Mouse (Mus musculus) midbrain, embryonic 15.5 days (tissue): ENCODE data around the gene Cdkn2a. TPM values are rescaled to one million over a fixed set of nuclear protein-coding genes. Genes with fewer than 3 reads are reported as not detected.

Experiments used
- ATAC-seq: fragments of 200-750 bp; cut with Nextera tagmentation; replicated peaks from 2 replicates; pipeline ENCODE4 v1.8.0; 2017; ENCODE audit warnings: moderate TSS enrichment
- H3K27ac ChIP-seq: fragments of 300-500 bp; sonication (generic); 2 replicates; pipeline ENCODE4 v1.5.1; 2015; ENCODE audit warnings: mild to moderate bottlenecking, inconsistent platforms
- H3K27me3 ChIP-seq: fragments of 300-500 bp; sonication (generic); replicated peaks from 2 replicates; pipeline ENCODE4 v1.6.1; 2015; ENCODE audit warnings: inconsistent platforms
- H3K36me3 ChIP-seq: fragments of 300-500 bp; sonication (generic); replicated peaks from 2 replicates; pipeline ENCODE4 v1.6.1; 2015; ENCODE audit warnings: inconsistent platforms
- H3K4me1 ChIP-seq: fragments of 300-500 bp; sonication (generic); 2 replicates; pipeline ENCODE4 v1.6.1; 2015; ENCODE audit warnings: inconsistent platforms
- H3K4me2 ChIP-seq: fragments of 300-500 bp; sonication (generic); 2 replicates; pipeline ENCODE4 v1.6.1; 2015; ENCODE audit warnings: inconsistent platforms, mild to moderate bottlenecking, moderate library complexity
- H3K4me3 ChIP-seq: fragments of 300-500 bp; sonication (generic); 2 replicates; pipeline ENCODE4 v1.5.1; 2015; ENCODE audit warnings: mild to moderate bottlenecking, inconsistent platforms
- H3K9ac ChIP-seq: fragments of 300-500 bp; sonication (generic); 2 replicates; pipeline ENCODE4 v1.6.1; 2015; ENCODE audit warnings: mild to moderate bottlenecking, inconsistent platforms
- H3K9me3 ChIP-seq: fragments of 300-500 bp; sonication (generic); 2 replicates; pipeline ENCODE4 v1.6.1; 2016; ENCODE audit warnings: inconsistent platforms
- WGBS: fragments of 180-500 bp; shearing (Covaris S2); methylation state at CpG from one replicate; pipeline ENCODE4 v1.1.7; 2015; ENCODE audit warnings: mixed read lengths; 5-methylcytosine and 5-hydroxymethylcytosine counted together
- polyA plus RNA-seq: library from polyadenylated mRNA; unstranded; fragments of >200 nt; fragmentation: Nextera tagmentation; extraction: Ambion mirVana; gene quantifications from 2 replicates; pipeline ENCODE4 v1.2.1, GENCODE M21; 2015

Cdkn2a gene
- polyA plus RNA-seq, 1 experiment from 2014 or later: not detected

DNA sequence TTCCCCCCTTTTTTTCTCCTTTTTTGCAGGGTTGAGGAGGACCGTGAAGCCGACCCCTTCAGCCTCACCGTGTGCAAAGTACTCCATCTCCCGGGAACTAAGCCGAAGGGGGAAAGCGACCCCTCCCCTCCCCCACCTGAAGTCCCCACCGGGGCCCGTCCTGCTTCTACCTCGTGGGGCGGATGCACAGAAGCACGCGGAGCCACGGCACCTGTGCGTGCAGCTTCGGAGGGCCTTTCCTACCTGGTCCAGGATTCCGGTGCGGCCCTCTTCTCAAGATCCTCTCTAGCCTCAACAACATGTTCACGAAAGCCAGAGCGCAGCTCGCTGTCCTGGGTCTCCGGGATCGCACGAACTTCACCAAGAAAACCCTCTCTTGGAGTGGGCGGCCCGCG is 365 bp downstream of the Cdkn2a start:
- Histone ChIP-seq H3K27me3 (peaks cover 87% of the 10 kb centered on the region), H3K4me3 (peak overlapping the region; percentile 50), H3K4me1 (peaks cover 16% of the 10 kb centered on the region), H3K27ac (no peak overlapping the region), H3K36me3 (no peaks in the 10 kb centered on the region), H3K9ac (no peak overlapping the region), H3K4me2 (peak overlapping the region; percentile 93), H3K9me3 (no peaks in the 10 kb centered on the region)
- WGBS: under 1% methylated on average over 26 of the region's 26 CpGs
- no peak for ATAC-seq

DNA sequence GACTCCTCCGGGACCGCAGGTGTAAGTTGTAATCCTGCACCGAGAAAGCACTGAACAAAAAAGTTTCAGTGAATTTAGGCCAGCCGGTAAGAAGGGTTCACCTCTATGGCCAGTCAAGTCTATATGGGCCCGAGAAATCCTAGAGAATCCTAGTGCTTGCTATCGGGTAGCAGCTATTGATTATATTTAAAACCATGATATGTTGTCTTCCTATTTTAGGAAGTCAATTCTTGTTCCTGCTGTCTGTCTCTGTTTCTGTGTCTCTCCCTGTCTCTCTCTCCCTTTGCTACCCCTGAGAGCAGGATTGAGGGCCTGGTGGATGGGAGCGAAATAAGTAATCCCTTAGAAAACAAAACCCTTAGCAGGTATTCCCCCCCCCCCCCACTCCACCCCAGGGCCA is 937 bp downstream of the Cdkn2a start:
- Histone ChIP-seq H3K4me1 (peaks cover 16% of the 10 kb centered on the region), H3K9me3 (no peaks in the 10 kb centered on the region), H3K9ac (no peak overlapping the region), H3K4me2 (no peak overlapping the region), H3K27ac (no peak overlapping the region), H3K27me3 (peaks cover 91% of the 10 kb centered on the region), H3K4me3 (no peak overlapping the region), H3K36me3 (no peaks in the 10 kb centered on the region)
- ATAC-seq: no peak
- 5% methylated on average over 7 of the region's 7 CpGs for WGBS

- no peak overlapping the region for H3K9ac ChIP-seq
- no peaks in the 10 kb centered on the region for H3K9me3 ChIP-seq
- no peak overlapping the region for H3K27ac ChIP-seq
- H3K4me2 ChIP-seq: no peak overlapping the region
- 1% methylated on average over 4 of the region's 4 CpGs for WGBS
- H3K27me3 ChIP-seq: peaks cover 81% of the 10 kb centered on the region
- H3K4me1 ChIP-seq: peaks cover under 1% of the 10 kb centered on the region
- no peak overlapping the region for H3K4me3 ChIP-seq
- no peak for ATAC-seq
- no peaks in the 10 kb centered on the region for H3K36me3 ChIP-seq
Observed at GRCm38 (mm10) chr4:89289028-89289427, 5.4 kb downstream of the Cdkn2a start.

DNA sequence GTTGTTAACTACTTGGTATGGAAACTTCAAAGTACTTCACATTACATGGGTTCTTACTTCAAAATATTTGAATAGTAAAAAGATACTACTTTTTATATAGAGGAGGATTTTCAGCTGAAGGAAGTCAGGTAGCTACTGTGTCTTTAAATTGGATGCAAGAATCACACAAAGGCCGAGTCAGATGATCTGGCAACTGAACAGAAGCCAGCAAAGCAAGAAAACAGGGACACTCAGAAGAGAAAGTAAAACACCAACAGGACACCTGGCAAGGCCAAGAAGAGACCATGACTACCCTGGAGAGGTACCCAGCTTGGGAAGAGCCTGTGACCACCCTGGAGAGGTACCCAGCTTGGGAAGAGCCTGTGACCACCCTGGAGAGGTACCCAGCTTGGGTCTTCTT is 7.9 kb downstream of the Cdkn2a start:
- Histone ChIP-seq H3K4me3 (no peak overlapping the region), H3K36me3 (no peaks in the 10 kb centered on the region), H3K9ac (no peak overlapping the region), H3K27ac (no peak overlapping the region), H3K27me3 (peaks cover 82% of the 10 kb centered on the region), H3K4me2 (no peak overlapping the region), H3K9me3 (no peaks in the 10 kb centered on the region), H3K4me1 (peaks cover 5% of the 10 kb centered on the region)
- WGBS: 0% methylated on average over 1 of the region's 1 CpGs
- ATAC-seq: no peak

DNA sequence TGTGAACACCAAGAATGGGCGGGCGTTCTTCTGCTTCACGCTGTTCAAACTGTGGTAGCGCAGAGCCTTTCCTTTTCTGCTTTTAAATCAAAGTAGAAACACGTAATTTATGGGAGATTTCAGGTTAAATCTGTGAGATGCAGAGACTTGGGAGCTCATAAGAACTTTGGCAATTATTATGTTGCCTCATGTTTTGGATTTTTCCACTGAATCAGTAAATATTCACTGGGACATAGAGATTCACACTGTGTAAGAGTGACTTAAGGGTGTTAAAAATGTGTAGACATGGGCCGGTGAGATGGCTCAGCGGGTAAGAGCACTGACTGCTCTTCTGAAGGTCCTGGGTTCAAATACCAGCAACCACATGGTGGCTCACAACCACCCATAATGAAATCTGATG is 8.8 kb downstream of the Cdkn2a start:
- H3K9ac ChIP-seq: no peak overlapping the region
- no peak overlapping the region for H3K4me3 ChIP-seq
- no peak overlapping the region for H3K4me2 ChIP-seq
- no peak for ATAC-seq
- no peak overlapping the region for H3K27ac ChIP-seq
- peaks cover 80% of the 10 kb centered on the region for H3K27me3 ChIP-seq
- peaks cover 5% of the 10 kb centered on the region for H3K4me1 ChIP-seq
- WGBS: 35% methylated on average over 7 of the region's 7 CpGs
- no peaks in the 10 kb centered on the region for H3K9me3 ChIP-seq
- H3K36me3 ChIP-seq: no peaks in the 10 kb centered on the region

GRCm38 (mm10) chr4:89282661-89283060 is 11.8 kb downstream of the Cdkn2a start:
- no peak overlapping the region for H3K4me2 ChIP-seq
- H3K27ac ChIP-seq: no peak overlapping the region
- ATAC-seq: no peak
- under 1% methylated on average over 12 of the region's 12 CpGs for WGBS
- H3K4me3 ChIP-seq: no peak overlapping the region
- peaks cover 5% of the 10 kb centered on the region for H3K4me1 ChIP-seq
- H3K9ac ChIP-seq: no peak overlapping the region
- no peaks in the 10 kb centered on the region for H3K36me3 ChIP-seq
- H3K9me3 ChIP-seq: no peaks in the 10 kb centered on the region
- peaks cover 75% of the 10 kb centered on the region for H3K27me3 ChIP-seq

DNA sequence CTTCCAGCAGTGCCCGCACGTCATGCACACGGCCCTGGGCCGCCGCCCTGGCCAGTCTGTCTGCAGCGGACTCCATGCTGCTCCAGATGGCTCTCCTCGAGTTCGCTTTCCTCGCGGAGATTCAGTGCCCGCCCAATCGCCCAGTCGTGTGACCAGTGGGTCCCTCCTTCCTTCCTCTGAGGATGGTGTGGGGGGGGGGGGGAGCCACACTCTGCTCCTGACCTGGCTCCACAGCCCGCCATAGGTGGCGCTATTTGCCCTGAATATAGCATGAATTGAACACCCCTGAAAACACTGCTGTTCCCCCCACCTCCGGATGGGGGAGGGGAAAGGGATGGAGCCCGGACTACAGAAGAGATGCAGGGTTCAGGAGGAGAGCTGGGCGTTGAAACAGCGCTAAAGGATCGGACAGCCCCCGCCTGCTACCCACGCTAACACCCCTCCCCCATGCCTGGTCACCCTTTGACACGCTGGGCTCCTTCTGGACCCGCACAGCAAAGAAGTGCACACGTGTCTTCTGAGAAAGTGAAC is 12.4 kb downstream of the Cdkn2a start:
- H3K27ac ChIP-seq: no peak overlapping the region
- H3K9me3 ChIP-seq: no peaks in the 10 kb centered on the region
- peaks cover 76% of the 10 kb centered on the region for H3K27me3 ChIP-seq
- no peak overlapping the region for H3K9ac ChIP-seq
- H3K4me3 ChIP-seq: no peak overlapping the region
- no peak overlapping the region for H3K4me2 ChIP-seq
- ATAC-seq: peak; percentile 75
- WGBS: under 1% methylated on average over 25 of the region's 25 CpGs
- no peaks in the 10 kb centered on the region for H3K36me3 ChIP-seq
- H3K4me1 ChIP-seq: peaks cover 5% of the 10 kb centered on the region

GRCm38 (mm10) chr4:89281236-89281635 is 13.2 kb downstream of the Cdkn2a start:
- Histone ChIP-seq H3K4me3 (no peak overlapping the region), H3K4me2 (no peak overlapping the region), H3K36me3 (no peaks in the 10 kb centered on the region), H3K4me1 (peaks cover 5% of the 10 kb centered on the region), H3K27me3 (peaks cover 79% of the 10 kb centered on the region), H3K27ac (no peak overlapping the region), H3K9me3 (no peaks in the 10 kb centered on the region), H3K9ac (no peak overlapping the region)
- WGBS: 1% methylated on average over 7 of the region's 7 CpGs
- no peak for ATAC-seq

DNA sequence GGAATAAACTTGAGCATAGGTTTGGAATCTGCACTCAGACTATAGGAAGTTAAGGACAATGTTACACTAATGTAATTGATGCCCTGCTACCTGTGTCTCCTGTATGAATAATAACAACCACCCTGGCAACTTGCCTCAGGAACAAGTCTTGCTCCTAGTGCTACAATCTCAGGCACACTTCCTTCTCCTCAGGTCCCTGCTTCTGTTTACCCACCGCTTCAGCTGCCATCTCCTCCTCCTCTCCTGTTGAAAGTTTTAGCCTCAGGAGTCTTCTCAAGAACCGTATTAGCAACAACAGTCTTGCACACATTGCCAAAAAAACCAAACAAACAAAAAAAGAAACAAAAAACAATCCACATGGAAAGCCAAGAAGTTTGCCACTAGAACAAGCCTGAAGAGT is 14.8 kb downstream of the Cdkn2a start:
- ATAC-seq: no peak
- H3K27me3 ChIP-seq: peaks cover 83% of the 10 kb centered on the region
- H3K9ac ChIP-seq: no peak overlapping the region
- H3K4me2 ChIP-seq: no peak overlapping the region
- no peaks in the 10 kb centered on the region for H3K36me3 ChIP-seq
- H3K9me3 ChIP-seq: no peaks in the 10 kb centered on the region
- no peak overlapping the region for H3K27ac ChIP-seq
- 2% methylated on average over 2 of the region's 2 CpGs for WGBS
- H3K4me1 ChIP-seq: peaks cover 5% of the 10 kb centered on the region
- H3K4me3 ChIP-seq: no peak overlapping the region

DNA sequence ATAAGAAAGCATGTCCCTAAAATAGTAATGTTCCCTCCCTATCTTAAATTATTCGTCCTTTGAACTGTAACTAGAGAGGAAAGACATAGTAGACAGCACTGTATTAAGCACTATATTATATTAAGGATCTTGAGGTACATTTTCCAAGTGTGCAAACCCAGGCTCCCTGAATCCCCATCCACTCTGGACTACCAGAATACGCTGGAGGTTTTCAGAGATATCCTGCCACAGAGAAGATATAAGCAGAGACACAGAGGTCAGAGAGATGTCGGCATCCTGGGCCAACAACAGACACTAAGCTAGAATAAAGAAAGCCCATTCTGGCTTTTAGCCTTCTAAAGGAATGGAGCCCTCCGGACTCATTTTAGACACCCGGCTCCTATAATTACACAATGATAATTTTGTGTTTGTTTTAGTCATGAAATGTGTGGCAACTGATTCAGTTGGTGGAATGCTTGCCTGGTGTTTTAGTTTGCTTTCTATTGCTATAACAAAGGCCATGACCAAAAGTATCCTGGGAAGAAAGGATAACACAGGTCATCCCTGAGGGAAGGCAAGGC is 17.0 kb downstream of the Cdkn2a start:
- no peak overlapping the region for H3K4me3 ChIP-seq
- peaks cover 5% of the 10 kb centered on the region for H3K4me1 ChIP-seq
- H3K27ac ChIP-seq: no peak overlapping the region
- no peak overlapping the region for H3K4me2 ChIP-seq
- no peak overlapping the region for H3K9ac ChIP-seq
- H3K9me3 ChIP-seq: no peaks in the 10 kb centered on the region
- H3K36me3 ChIP-seq: no peaks in the 10 kb centered on the region
- 5% methylated on average over 5 of the region's 5 CpGs for WGBS
- no peak for ATAC-seq
- peaks cover 81% of the 10 kb centered on the region for H3K27me3 ChIP-seq

DNA sequence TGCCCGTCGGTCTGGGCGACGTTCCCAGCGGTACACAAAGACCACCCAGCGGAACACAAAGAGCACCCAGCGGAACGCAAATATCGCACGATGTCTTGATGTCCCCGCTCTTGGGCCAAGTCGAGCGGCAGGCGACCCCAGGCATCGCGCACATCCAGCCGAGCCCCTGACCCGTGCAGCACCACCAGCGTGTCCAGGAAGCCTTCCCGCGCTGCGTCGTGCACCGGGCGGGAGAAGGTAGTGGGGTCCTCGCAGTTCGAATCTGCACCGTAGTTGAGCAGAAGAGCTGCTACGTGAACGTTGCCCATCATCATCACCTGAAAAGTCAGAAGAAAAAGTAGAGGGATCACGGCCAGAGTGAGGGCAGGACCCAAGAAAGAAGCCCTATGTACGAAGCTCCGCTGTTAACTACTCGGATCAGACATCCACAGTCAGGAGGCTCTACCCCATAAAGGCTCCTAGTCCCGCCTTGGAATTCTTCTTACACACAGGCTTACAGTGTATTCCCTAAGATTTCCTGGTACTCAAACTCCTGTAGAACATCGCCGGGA is 17.7 kb downstream of the Cdkn2a start:
- Histone ChIP-seq H3K4me2 (no peak overlapping the region), H3K36me3 (no peaks in the 10 kb centered on the region), H3K27me3 (peaks cover 81% of the 10 kb centered on the region), H3K9ac (no peak overlapping the region), H3K4me1 (no peaks in the 10 kb centered on the region), H3K9me3 (no peaks in the 10 kb centered on the region), H3K4me3 (no peak overlapping the region), H3K27ac (no peak overlapping the region)
- under 1% methylated on average over 37 of the region's 37 CpGs for WGBS
- ATAC-seq: no peak

DNA sequence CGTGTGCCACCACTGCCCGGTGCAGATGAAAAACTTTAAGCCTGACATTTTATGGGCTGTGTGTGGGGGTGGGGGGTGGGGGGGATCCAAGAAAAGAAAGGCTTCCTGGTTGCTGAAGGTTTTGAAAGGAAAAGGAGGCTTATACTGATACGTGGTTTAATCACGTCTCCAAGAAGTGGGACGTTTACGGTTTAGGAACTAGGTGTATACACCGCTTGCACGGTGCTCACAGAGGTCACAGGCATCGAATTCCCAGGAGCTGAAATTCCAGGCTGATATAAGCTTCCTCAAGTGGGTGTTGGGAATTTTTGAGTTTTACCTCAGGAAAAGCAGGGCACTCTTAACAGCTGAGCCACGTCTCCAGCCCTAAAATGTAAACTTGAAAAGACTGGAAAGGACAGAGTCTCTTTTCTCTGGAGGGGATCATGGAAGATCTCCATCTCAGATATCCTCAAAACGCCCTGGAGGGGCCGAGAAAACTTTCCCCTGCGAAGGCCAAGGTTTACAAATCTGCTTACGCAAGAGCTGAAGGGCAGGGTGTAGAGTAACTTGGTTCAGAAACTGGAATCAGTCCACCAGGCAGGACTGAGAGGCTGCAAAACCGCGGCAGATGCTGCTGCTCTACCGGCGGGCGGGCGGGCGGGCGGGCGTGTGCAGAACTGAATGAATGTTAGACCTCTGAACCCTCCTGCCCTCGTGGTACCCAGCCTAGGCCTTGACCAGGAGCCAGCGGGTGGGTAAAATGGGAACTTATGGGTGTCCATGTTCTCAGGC is 18.5 kb downstream of the Cdkn2a start:
- no peak overlapping the region for H3K4me3 ChIP-seq
- no peak overlapping the region for H3K9ac ChIP-seq
- peaks cover 79% of the 10 kb centered on the region for H3K27me3 ChIP-seq
- no peaks in the 10 kb centered on the region for H3K4me1 ChIP-seq
- 6% methylated on average over 25 of the region's 25 CpGs for WGBS
- no peaks in the 10 kb centered on the region for H3K36me3 ChIP-seq
- no peaks in the 10 kb centered on the region for H3K9me3 ChIP-seq
- ATAC-seq: no peak
- no peak overlapping the region for H3K27ac ChIP-seq
- H3K4me2 ChIP-seq: no peak overlapping the region
